Mouse (Mus musculus) olfactory bulb, adult 2 months (tissue): ENCODE measurements around the gene S100a6.

Experiments used
- CTCF ChIP-seq: fragments of 200-500 bp; IDR thresholded peaks from 2 replicates; pipeline ENCODE4 v1.5.1; 2012; ENCODE audit warnings: low read depth, mild to moderate bottlenecking, low read length, moderate library complexity; ENCODE audit not compliant: insufficient read depth
- POLR2A ChIP-seq: fragments of 200-500 bp; IDR thresholded peaks from 2 replicates; pipeline ENCODE4 v1.6.1; 2012; ENCODE audit warnings: mild to moderate bottlenecking, low read depth, low read length, moderate library complexity; ENCODE audit not compliant: insufficient read depth

GRCm38 (mm10) chr3:90600036-90600435 lies 12.6 kb upstream of the S100a6 start:
- TF ChIP-seq CTCF: no peak
- no peak for TF ChIP-seq POLR2A
